Mouse (Mus musculus) stomach, embryonic 14.5 days (tissue): ENCODE measurements around the gene Gm2016. TPM values are rescaled to one million over a fixed set of nuclear protein-coding genes. Genes with fewer than 3 reads are reported as not detected.
"Not testable (repeated sequence)": the region's sequence is repeated elsewhere in the genome, so short reads cannot be mapped to it uniquely, and the experiment has no call there.

Experiments used
- ATAC-seq: fragments of 200-750 bp; cut with Nextera tagmentation; 2 replicates; pipeline ENCODE4 v1.8.0; 2017; ENCODE audit warnings: low read depth, moderate TSS enrichment; ENCODE audit not compliant: insufficient number of reproducible peaks, insufficient read depth, low FRiP score
- H3K27ac ChIP-seq: fragments of 300-500 bp; sonication (generic); 2 replicates; pipeline ENCODE4 v1.5.1; 2014; ENCODE audit warnings: mild to moderate bottlenecking, low read length, moderate library complexity, mixed read lengths
- H3K27me3 ChIP-seq: fragments of 300-500 bp; sonication (generic); 2 replicates; pipeline ENCODE4 v1.6.1; 2014; ENCODE audit warnings: low read length, control low read depth, mixed read lengths; ENCODE audit not compliant: control insufficient read depth, insufficient read depth
- H3K36me3 ChIP-seq: fragments of 300-500 bp; sonication (generic); 2 replicates; pipeline ENCODE4 v1.6.1; 2014; ENCODE audit warnings: mild to moderate bottlenecking, control low read depth, low read length, moderate library complexity, mixed read lengths; ENCODE audit not compliant: control insufficient read depth, insufficient read depth
- H3K4me1 ChIP-seq: fragments of 300-500 bp; sonication (generic); 2 replicates; pipeline ENCODE4 v1.6.1; 2014; ENCODE audit warnings: low read length, control low read depth, mixed read lengths; ENCODE audit not compliant: control insufficient read depth, insufficient read depth
- H3K4me2 ChIP-seq: fragments of 300-500 bp; sonication (generic); replicated peaks from 2 replicates; pipeline ENCODE4 v1.6.1; 2014; ENCODE audit warnings: low read depth, low read length, control low read depth
- H3K4me3 ChIP-seq: fragments of 300-500 bp; sonication (generic); 2 replicates; pipeline ENCODE4 v1.5.1; 2014; ENCODE audit warnings: low read depth, low read length, control low read depth
- H3K9ac ChIP-seq: fragments of 300-500 bp; sonication (generic); replicated peaks from 2 replicates; pipeline ENCODE4 v1.6.1; 2014; ENCODE audit warnings: low read depth, mild to moderate bottlenecking, control low read depth, low read length, moderate library complexity, mixed read lengths
- H3K9me3 ChIP-seq: fragments of 300-500 bp; sonication (generic); 2 replicates; pipeline ENCODE4 v1.6.1; 2016; ENCODE audit warnings: low read depth, low read length, control low read depth; ENCODE audit not compliant: control insufficient read depth
- WGBS: fragments of 180-500 bp; shearing (Covaris S2); extraction: QIAGEN DNeasy Blood & Tissue Kit; methylation state at CpG from one replicate; pipeline ENCODE4 v1.1.7; 2014; 5-methylcytosine and 5-hydroxymethylcytosine counted together
- polyA plus RNA-seq: library from polyadenylated mRNA; unstranded; fragments of >200 nt; fragmentation: Nextera tagmentation; extraction: Ambion mirVana; gene quantifications from 2 replicates; pipeline ENCODE4 v1.2.1, GENCODE M21; 2014

The Gm2016 gene
- polyA plus RNA-seq, 1 experiment from 2014 or later: not detected

DNA sequence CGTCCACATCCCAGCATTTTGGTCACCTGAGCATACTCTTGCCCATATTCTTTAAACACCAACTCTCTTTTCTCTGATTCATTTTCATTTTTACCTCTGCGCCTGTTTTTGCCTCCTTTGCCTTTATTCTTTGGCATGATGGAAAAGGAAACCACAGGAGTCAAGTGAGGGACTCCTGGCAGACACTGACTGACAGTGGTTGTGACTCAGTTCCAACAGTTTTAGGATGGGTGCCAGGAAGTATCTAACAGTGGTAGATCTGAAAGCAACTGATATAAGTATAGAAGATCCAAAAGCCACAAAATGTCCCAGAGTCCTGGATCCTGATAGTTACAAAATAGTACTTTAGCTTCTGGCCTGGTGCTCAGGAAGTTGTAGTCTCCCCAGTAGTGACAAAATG is 45.8 kb downstream of the Gm2016 start, which contains the start of gene Gm2035:
TSS of gene Gm2035 (minus strand) at position 137 of the 400 bp plus-strand sequence.
- not testable (repeated sequence) for H3K4me2 ChIP-seq, H3K4me1 ChIP-seq, H3K36me3 ChIP-seq, H3K4me3 ChIP-seq, H3K27ac ChIP-seq, H3K27me3 ChIP-seq, H3K9ac ChIP-seq, ATAC-seq, H3K9me3 ChIP-seq
- WGBS: 76% methylated on average over 2 of the region's 2 CpGs

Other genes with a start within 250 kb of the Gm2016 start
- not detected in 2 replicates for gene Gm16381, start 229.5 kb upstream of the Gm2016 start, polyA plus RNA-seq
- not detected in 2 replicates for gene Gm21319, start 98.3 kb upstream of the Gm2016 start, polyA plus RNA-seq
- not detected in 2 replicates for gene Gm21936, start 78.6 kb upstream of the Gm2016 start, polyA plus RNA-seq
- not detected in 2 replicates for gene BB287469, start 57.5 kb upstream of the Gm2016 start, polyA plus RNA-seq
- not detected in 2 replicates for gene Gm2001, start 31.7 kb upstream of the Gm2016 start, polyA plus RNA-seq
- gene Gm2022, start 21.3 kb downstream of the Gm2016 start, polyA plus RNA-seq: not detected in 2 replicates
- not detected in 2 replicates for gene Gm2035, start 45.8 kb downstream of the Gm2016 start, polyA plus RNA-seq
- not detected in 2 replicates for gene Gm2042, start 80.0 kb downstream of the Gm2016 start, polyA plus RNA-seq
- gene Gm2075, start 137.8 kb downstream of the Gm2016 start, polyA plus RNA-seq: not detected in 2 replicates
- gene Gm6803, start 144.7 kb downstream of the Gm2016 start, polyA plus RNA-seq: not detected in 2 replicates
- not detected in 2 replicates for gene Gm2056, start 152.9 kb downstream of the Gm2016 start, polyA plus RNA-seq
- gene Gm16368, start 209.6 kb downstream of the Gm2016 start, polyA plus RNA-seq: not detected in 2 replicates